Mouse (Mus musculus): ENCODE results near the gene Zfyve9.

DNA sequence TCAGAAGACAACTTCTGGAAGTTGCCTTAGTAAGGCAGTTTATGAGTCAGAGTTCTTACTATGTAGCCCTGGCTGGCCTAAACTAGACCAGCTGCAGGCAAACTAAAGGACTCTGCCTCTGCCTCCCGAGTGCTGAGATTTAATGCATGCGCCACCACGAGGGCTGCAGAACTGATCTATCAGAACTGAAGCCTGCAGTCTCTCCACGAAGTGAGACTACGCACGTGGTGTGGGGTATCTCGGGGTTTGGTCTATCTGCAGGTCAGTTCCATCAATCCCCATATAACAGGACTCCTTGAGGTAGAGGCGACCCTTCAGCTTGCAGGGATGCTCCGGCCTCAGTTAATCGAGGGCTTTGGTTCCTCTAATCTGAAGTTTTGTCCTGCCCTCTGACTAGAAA, 161.4 kb downstream of the Zfyve9 start:
- TF ChIP-seq POLR2A (IDR thresholded peaks at IDR 0.05; ENCODE audit: low read depth, low read length) (no peak), CTCF (IDR thresholded peaks at IDR 0.05; ENCODE audit: extremely low read depth, insufficient read length, insufficient replicate concordance, low read depth, low read length) (peak; percentile 23; the same call in 1 of the 2 replicates)
